Mouse (Mus musculus): ENCODE measurements at regions not wholly inside any gene's neighbourhood (a gene's known extent, or its start where the extent isn't known, plus 50 kb on each side); places are given as distances from the start of the nearest gene placed in this dataset.

DNA sequence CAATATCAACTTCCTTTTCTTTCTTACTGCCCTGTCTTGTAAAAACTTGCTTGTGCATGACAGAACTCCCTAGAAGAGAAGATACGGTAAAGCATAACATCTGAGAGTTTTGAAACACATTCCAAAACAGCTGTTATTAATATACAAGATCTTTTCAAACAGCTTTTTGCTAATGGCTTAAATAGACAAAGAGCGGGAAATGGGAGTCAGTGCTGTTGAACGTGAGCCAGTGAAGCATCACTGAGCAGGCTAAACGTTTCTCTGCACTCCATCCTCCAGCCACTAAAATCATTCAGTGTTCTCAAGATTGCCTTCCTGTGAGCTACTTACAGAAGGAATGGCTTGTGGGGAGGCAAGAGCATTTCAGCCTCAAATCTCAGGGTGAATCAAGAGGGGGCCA is 202.0 kb upstream of the Cd180 start:
- no peak for DNase-seq (ENCODE audit: low spot score in 2 of 2)

- DNase-seq (ENCODE audit: low spot score in 2 of 2): no peak
Measured at GRCm38 (mm10) chr13:102504157-102504947, 189.0 kb upstream of the Cd180 start.

GRCm38 (mm10) chr13:102507226-102507625 is 186.1 kb upstream of the Cd180 start:
- no peak for DNase-seq (ENCODE audit: low spot score in 2 of 2)

GRCm38 (mm10) chr13:102507916-102508315 is 185.4 kb upstream of the Cd180 start:
- peak in 1 of 2 experiments; percentile 18 for DNase-seq (ENCODE audit: low spot score in 2 of 2)

GRCm38 (mm10) chr13:102510733-102511279 is 182.6 kb upstream of the Cd180 start:
- no peak for DNase-seq (ENCODE audit: low spot score in 2 of 2)

DNA sequence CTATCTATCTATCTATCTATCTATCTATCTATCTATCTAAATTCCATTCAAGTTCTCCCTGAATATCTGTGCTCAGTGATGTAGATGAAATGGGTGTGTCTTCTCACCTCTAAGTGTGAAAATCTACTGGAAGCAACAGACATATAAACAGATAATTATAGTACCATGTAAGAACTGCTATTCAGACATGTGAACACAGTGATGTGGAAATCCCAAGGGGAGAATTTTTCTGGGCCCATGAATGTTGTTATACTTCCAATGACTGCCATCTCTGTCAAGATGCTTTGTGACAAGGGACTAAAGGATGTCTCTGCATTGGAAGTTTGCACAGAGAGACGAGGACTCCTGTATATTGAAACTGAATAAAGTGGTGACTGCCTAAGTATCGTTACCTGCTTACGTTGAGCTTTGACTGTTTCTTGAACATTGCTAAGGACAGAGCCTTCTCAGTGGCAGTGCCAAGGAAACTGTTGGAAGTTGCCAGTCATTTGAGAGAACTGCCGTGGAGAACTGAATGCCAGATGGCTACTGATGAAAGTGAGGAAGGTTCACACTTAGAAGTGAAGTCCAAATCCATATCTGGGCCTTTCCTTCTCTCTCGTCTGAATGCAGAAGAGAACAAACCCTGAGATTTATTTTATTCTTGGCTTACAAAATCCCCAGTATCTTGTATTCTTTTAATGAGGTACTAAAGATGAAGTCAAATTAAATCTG is 175.0 kb upstream of the Cd180 start:
- DNase-seq (ENCODE audit: low spot score in 2 of 2): no peak

GRCm38 (mm10) chr13:102521427-102521826 is 171.9 kb upstream of the Cd180 start:
- DNase-seq (ENCODE audit: low spot score in 2 of 2): no peak

DNA sequence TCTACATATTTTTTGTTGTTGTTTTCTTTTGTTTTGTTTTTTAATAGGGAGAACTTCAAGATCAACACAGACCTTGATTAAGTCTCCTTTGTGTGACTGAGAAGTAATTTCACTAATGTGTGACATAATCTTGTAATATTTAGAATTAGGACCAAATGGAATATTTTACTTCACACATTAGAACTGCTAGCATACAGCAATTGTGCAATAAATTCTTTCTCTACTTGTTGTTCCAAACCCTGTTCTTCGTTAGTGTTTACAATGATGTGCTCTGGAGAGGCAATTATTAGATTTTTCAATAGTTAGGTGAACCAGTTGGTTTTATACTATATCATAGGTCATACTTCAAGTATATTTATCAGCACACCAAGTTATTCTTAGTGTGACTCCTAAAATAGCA is 171.3 kb upstream of the Cd180 start:
- DNase-seq (ENCODE audit: low spot score in 2 of 2): no peak

DNA sequence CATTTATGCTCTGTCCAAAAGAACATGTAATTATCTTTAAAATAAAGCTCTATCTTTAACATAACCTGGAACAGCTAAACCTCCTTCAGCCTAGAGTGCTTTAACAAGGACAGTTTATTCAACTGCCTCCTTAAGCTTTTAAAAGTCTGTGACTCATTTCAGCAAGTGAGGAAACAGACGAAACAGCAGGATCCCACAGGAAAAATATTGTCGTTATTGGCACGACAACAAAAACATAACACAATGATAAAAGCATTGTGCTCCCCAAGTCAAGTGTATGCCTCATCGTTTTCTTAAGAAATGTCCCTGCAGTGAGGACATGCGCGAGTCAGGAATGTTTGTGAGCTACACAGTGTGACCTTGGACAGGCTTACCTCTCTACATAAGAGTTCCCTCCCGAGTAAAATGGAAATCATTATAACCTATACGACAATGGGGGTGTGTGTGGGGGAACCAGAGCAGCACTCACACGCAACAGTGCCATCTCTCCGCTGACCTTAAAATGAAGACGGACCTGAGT is 166.7 kb upstream of the Cd180 start:
- no peak for DNase-seq (ENCODE audit: low spot score in 2 of 2)

GRCm38 (mm10) chr13:102533784-102534183 is 159.6 kb upstream of the Cd180 start:
- DNase-seq (ENCODE audit: low spot score in 2 of 2): peak in 1 of 2 experiments; percentile 14

DNA sequence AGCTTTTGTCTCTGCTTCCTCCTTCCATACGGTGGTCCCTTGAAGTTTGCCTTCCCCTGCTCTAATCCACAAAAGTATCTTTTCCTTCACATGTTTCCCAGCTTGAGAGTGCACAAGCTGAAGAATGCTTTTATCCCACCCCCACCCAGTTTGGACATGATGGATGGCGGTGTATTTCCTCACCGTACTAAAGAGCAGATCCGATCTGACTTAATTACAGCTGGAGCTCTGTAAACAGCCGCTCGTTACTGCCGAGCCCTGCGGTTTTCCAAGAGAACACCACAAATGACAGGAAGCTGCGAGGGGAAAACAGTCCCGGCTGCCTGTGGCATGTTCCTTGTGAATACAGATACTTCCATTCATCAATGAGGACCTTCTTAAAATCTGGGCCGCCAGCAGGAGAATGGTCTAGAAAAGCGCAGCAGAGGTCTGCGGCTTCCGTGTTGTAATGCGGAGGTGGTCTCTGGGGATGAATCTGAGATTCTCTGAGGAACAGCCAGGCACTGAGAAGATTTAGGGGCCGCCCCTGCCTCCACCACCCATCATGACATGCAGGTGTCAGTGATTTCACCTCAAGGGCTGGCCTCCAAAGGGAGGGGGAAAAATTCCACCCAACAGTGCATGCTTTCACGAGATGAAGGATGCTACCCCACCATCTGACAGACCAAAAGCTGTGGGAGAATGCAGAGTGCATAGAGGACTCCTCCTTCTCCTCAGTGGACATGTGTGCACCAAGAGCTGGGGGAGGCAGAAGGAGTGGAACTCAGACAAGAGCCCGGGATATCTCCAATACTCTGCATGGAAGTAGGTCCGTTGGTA is 155.7 kb upstream of the Cd180 start:
- no peak for DNase-seq (ENCODE audit: low spot score in 2 of 2)

- DNase-seq (ENCODE audit: low spot score in 2 of 2): no peak
Measured at GRCm38 (mm10) chr13:102540436-102540835, 152.9 kb upstream of the Cd180 start.

DNA sequence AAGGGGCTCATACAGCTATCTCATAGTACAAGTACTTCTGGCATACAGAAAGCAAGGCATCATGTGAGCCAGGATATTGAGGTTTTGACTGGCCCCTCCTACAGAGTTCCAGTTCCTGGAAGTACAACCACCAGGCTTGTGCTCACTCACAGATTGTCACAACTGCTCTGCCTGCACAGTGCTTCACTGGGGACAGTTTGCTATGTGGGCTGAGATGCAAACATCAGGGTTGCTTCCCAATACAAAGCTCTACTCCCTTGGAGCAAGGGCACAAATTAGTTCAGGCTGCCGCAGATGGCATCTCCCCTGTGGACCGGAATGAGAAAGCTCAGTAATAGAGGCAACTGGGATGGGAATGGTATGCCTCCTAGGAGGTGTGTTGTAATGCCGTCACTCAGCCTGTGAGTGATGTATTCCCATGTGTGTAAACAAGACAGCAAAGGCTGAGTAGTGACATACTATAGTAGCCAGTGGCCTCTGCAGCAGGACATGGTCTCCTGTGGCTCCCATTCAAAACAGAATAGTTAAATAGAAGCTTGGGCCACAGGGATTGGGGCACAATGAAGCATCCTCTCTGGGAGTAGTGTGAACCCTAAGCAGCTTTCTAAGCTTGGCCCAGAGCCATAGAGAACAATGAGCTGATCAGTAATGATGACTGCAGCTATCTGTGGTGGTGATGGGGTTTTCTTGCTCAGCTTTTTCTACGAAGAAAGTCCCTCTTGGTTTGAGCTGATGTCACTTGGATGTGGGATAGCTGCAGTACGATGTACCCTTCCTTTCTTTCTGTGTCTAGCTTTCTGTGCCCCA is 148.8 kb upstream of the Cd180 start:
- no peak for DNase-seq (ENCODE audit: low spot score in 2 of 2)

- no peak for DNase-seq (ENCODE audit: low spot score in 2 of 2)
Measured at GRCm38 (mm10) chr13:102545845-102546615, 147.3 kb upstream of the Cd180 start.

GRCm38 (mm10) chr13:102548252-102548651 is 145.1 kb upstream of the Cd180 start:
- DNase-seq (ENCODE audit: low spot score in 2 of 2): no peak

DNA sequence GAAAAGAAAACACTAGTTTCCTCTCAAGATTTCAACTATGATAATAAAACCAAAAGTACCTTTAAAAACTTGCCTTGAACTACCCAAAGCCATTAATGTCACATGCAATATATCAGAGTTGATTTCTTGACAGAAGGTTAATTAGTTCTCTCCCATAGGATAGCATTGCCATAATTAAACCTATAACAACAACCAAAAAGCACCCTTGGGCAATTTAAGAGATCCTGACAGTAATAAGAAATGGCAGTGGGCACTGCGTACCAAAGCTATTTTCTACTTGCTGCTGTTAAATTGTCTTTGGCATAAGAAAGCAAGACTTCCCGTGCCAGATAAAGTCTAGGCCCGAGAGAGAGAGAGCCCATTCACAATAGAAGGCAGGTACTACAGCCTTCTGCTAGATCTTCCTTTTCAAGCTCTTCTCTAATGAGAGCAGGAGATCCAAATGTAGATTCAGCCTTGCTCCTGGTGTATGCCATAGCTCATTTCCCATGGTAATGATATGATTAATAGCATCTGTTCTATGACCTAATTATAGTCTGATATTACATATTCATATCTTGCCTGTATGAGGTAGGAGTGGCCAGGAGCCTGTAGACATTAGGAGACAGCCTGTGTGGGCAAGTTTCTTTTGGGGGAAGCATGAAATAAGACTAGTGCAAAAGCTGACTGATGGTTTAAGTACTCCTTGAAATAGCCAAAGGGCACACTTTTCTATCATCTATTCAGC is 126.3 kb upstream of the Cd180 start:
- no peak for DNase-seq (ENCODE audit: low spot score in 2 of 2)

DNA sequence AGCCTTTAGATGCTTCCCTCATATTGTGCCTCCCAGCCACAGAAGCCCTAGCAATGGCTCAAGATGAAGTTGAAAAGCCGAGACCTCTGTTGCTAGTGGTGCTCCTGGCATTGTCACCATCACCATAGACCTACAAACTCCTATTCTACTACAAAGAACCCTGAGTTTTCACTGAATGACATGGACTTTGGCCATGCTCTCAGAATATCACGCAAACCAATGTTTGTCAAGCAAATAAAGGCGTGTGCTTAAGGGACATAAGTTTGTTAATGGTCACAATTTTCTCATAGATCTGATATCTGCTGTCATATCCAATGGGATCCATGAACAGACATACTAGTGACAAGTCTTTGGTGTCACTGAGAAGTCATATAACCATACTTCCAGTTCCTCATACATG is 123.8 kb upstream of the Cd180 start:
- DNase-seq (ENCODE audit: low spot score in 2 of 2): no peak

DNA sequence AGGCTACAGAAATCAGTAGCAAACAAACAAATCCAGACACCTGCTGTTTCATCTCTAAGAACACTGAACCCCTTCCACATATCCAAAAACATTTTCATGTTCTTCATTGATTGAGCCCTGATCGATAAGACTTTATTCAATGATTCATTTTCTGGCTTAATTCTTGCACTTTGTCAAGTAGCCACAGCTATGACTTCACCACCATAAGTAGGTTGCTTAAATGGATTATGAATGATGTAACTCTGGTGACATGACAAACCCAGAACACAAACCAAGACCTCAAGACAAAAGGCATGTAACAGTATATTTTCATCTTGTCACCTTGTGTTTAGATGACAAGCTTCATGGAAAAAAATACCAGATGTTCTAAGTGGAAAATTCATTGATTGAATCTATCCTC is 123.1 kb upstream of the Cd180 start:
- no peak for DNase-seq (ENCODE audit: low spot score in 2 of 2)

DNA sequence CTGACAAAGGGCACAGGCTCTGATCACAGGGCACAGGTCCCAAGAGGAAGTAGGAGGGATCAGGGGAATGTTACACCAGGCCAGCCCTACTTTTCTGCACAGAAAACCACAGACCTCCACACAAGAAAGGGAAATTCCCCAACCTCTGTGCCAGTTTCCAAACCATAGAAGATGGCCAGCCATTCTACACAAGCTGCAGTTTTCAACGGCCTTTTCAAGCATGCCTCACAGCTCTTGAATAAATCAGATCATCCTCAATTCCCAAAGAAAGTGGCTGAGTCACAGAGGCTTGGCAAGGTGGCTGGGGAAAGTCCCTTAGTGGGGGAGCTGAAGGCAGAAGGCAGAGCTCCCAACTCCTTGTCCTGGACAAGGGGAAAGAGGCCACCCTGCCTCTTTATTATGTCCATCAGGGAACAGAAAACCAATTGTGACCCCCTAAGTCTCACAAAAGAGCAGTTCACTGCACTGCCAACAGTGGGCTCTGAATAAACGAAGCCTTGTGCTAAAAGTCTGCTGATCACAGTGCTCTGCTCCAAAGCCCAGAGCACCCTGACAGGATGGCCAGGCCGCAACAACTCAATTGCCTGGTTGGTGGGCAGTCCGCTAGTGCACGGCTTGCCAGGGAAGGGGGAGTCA is 120.0 kb upstream of the Cd180 start:
- peak; percentile 45 to 52 for DNase-seq (ENCODE audit: low spot score in 2 of 2)

All from gastrocnemius, adult 8-10 months (tissue).